Mouse (Mus musculus) urinary bladder, postnatal 14 days (tissue): ENCODE measurements around the gene Ptpra.
"Not testable (repeated sequence)": the region's sequence is repeated elsewhere in the genome, so short reads cannot be mapped to it uniquely, and the experiment has no call there.

Source experiments
- DNase-seq: peaks from one replicate; pipeline ENCODE4 v3.0.0; 2021; ENCODE audit warnings: low spot score

Ptpra gene

DNA sequence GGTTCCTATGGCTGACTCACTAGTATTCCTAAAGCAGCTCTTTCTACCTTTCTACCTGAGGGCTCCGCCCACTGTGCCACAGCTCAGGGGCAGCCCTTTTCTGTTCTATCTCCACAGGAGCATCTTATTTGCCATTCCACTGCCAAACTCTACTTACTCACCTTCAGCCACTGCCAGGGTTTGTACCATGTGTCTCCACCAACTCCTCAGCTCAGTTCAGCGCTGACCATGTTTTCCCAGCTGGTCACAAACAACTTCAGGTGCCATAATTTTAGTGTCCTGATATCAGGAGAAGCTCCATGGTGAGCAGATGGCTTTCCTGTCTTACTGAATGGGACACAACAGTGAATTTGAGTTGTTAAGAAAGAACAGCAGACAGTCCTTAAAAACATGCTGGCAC is 107.4 kb downstream of the Ptpra start:
- no peak for DNase-seq

DNA sequence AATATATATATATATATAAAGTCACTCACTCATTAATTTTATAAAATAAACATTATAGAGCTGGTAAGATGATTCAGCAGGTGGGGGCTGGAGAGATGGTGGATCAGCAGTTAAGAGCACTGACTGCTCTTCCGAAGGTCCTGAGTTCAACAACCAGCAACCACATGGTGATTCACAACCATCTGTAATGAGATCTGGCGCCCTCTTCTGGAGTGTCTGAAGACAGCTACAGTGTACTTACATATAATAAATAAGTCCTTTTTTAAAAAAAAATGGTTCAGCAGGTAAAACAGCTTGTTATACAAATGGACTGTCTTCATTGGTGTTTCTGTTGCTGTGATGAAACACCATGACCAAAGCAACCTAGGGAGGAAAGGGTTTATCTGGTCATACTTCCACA is 107.9 kb downstream of the Ptpra start:
- no peak for DNase-seq

DNA sequence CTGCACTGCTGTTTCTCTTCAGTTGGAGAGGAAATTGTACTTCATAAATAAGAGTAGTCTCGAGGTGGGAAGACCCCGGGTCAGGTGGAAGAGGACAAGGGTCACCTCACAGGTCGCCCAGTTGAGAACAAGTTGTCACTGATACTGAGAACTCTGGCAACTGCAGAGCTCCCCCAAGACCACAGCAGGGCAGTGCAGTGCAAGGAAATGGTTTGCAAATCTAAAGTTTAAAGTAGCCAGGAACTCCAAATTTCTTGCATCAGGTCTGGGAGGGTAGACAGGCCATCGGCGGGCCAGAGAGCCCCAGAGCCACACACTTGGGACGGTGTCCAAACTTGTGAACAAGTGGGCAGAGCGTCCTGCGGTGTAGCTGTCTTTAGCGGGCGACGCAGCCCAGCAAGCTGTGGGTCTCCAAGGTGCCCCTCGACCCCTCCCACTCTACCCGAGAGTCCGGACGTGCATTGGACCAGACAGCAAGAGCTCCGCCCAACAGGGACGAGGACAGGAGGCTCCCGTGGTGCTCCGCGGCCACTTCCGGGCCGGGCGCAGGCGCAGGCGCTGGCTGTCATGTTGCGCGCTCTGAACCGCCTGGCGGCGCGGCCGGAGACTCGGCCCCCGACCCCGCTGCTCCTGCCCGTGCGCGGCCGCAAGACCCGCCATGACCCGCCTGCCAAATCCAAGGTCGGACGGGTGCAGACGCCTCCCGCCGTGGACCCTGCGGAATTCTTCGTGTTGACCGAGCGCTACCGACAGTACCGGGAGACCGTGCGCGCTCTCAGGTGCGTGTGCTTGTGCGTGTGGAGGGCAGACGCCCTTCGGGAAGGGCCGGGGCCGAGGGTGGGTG is 113.4 kb downstream of the Ptpra start, which contains the start of gene Mrps26:
Gene Mrps26 (plus strand): TSS at position 531 of the 844 bp plus-strand sequence.
- peak; percentile 93 for DNase-seq

DNA sequence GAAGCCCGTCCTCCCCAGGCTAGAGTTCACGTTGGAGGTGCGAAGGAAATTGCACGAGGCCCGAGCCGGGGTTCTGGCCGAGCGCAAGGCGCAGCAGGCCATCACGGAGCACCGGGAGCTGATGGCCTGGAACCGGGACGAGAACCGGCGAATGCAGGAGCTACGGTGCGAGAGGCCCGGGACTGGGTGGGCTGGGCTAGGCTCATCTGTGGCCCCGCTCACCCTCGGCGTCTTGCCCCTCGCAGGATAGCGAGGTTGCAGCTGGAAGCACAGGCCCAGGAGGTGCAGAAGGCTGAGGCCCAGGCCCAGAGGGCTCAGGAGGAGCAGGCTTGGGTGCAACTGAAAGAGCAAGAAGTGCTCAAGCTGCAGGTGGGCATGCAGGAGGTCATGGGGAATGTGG is 114.0 kb downstream of the Ptpra start:
- no peak for DNase-seq

DNA sequence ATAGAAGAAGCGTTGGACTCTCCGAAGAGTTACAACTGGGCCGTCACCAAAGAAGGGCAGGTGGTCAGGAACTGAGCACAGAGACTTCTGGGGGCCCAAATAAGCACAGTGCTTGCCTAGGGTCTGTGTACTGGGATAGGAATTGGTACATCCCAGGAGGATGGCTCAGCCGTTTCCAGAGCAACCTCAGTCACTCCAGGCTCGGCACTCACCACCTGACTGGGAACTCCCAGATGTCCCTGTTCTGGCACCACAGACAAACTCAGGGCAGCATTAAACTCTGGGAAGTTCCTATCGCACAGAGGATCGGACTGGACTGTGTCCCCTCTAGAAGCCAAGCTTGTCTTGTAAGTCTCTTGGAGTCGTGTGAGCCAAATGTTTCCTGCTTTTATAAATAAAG is 114.9 kb downstream of the Ptpra start:
- no peak for DNase-seq

DNA sequence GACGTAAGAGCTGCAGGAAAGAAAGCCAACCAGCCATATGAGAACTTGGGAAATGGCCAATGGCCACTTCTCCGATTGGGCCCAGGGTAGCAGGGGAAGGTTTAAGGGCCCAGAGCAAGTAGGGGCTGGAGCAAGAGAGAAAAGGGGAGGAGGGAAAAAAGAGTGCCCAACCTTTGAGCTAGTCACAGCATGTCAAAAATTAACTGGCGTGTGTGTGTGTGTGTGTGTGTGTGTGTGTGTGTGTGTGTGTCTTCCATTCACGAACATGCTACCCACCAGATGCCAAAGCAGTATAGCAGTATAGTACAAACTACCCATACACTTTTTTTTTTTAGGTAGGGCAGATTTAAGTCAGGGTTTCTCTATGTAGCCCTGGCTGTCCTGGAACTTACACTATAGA is 118.8 kb downstream of the Ptpra start:
- no peak for DNase-seq

DNA sequence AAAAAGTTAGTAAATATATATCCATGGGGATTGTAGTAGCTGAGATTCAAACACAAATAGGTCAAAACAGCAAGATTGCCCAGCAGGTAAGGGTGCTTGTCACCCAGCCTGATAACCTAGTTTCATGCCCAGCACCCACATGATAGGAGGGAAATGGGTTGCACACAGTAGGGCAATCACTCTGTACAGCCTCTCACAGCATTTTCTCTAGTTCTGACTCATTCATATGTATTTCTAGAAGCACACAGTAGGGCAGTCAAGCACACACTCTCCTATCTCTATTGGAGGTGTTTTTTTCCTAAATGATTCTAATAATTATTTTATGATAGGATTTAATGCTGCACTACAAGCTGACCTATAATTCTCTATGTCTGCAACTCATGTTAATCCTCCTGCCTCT is 119.8 kb downstream of the Ptpra start:
- no peak for DNase-seq

DNA sequence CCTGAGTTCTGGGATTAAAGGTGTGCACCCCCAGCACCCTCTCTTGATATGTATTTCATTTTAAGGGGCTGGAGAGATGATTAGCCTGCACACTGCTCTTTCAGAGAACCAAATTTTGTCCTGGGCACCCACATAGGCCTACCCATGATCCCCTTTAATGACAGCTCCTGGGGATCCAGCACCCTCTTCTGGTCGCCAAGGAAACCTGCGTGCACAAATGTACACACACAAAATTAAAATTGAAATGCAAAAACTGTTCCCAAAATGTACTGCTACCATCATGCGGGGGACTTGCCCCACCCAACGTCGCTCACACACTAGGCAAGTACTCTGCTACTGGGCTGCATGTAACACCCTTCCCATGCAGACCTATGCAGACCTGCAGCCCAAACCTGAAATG is 124.9 kb downstream of the Ptpra start:
- no peak for DNase-seq

DNA sequence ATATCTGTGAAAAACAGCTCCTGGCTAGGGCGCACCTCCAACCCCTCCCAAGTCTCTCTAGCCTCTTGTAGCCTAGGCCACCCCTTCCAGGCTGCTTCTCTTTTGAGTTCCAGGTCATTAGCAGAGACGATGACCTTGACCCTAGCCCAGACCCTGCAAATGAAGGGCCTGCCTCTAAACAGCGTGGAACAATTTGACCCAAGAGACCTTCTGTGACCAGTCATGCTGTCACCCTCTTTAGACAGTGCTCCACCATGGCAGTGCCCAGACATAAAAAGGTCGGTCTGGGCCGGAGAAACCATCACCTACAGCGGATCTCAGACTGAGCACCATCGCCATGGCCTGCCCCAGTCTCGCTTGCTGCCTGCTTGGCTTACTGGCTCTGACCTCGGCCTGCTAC is 125.8 kb downstream of the Ptpra start, which contains the start of gene Oxt:
Gene Oxt (plus strand): TSS at position 301 of the 400 bp plus-strand sequence.
- DNase-seq = no peak

DNA sequence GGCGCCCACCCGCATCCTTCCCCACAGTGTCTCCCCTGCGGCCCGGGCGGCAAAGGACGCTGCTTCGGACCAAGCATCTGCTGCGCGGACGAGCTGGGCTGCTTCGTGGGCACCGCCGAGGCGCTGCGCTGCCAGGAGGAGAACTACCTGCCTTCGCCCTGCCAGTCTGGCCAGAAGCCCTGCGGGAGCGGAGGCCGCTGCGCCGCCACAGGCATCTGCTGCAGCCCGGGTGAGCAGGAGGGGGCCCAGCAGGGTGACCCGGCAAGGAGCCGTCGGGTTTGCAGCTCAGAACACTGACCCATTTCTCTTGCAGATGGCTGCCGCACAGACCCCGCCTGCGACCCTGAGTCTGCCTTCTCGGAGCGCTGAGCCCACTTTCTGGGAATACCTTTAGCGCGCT is 126.5 kb downstream of the Ptpra start:
- not testable (repeated sequence) for DNase-seq

DNA sequence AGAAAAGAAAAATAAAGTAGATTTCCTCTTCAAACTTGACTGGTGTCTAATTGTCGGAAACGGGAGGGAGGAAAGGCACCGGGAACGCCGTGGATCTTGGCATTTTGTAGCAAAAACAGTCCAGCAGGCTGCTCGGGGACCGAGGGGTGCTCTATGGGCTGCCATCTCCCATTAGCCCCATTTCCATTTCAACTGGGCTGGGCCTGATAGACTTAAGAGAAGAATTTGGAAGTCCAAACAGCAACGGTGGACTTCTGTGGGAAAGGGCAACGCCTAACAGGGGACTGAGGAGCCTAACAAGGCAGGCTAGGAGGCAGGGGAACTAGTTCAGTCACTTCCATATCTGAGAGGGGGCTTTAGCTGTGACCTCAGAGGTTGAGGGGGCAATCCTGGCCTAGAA is 126.9 kb downstream of the Ptpra start:
- no peak for DNase-seq

DNA sequence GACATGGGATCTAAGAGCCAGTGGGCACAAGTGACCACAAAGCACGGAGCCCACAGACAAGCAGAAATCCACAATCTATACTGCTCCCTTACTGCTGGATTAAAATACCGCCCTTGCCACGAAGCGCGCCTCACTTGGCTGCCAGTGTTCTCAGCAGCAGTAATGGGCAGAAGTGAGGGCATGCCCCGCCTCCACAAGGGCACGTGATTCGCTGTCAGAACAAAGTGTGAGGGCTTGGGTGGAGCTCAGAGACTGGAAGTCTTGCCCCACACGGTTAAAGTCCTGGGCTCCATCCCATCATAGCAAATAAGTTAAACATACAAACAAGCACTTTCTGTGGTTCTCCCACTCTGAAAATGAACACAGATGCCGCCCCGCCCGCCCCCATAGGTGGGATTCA is 127.6 kb downstream of the Ptpra start:
- DNase-seq = peak; percentile 53

DNA sequence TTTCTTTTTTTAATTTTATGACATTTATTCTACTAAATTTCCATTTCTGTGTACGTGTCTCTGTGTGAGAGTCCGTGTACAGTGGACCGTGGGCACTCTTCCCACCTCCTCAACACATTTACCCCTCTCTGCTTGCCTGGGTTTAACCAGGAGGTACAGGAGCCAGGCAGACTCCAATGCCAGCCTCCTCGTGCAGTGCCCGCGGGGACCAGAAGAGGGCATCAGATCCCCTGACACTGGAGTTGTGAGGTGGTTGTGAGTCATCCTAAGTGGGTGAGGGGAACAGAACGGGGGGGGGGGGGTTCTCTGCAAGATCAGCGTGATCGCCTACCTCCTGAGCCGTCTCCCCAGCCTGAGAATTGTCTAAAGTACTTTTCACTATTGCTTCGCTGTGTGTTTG is 128.1 kb downstream of the Ptpra start:
- peak; percentile 70 for DNase-seq

DNA sequence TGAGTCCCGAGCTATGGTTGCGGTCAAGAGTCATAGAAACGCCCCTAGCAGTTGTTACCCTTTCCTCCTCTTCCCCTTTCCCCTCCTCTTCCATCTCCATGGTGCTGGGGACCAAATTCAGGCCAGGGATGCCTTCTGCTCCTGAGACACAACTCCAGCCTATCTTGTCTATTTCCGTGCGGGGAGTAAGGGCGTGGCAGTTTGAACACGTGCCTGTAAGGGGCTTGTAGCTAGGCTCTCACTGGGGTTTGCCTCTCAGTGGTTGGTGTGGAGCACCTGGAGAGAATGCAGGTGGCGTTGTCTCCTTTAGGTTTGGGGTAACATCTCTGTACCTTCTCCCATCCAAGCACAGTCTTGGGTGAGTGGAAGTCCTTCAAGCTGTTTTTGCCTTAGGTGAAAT is 129.7 kb downstream of the Ptpra start:
- no peak for DNase-seq

DNA sequence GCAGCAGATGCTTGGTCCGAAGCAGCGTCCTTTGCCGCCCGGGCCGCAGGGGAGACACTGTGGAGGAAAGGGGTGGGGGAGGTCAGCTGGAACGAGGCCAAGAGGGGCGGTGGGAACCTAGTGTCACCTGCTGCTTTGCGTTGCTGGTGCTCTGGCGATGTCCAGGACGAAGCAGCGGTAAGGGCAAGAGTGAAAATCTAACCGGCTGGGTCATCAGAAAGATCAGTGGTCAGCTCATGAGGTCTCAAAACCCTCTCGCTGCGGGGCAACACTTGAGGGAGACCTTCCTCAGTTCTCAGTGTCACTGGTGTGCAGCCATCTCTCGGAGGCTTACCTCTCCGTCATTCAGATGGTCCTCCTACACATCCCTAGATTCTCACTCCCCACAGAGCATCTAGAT is 131.1 kb downstream of the Ptpra start:
- no peak for DNase-seq

DNA sequence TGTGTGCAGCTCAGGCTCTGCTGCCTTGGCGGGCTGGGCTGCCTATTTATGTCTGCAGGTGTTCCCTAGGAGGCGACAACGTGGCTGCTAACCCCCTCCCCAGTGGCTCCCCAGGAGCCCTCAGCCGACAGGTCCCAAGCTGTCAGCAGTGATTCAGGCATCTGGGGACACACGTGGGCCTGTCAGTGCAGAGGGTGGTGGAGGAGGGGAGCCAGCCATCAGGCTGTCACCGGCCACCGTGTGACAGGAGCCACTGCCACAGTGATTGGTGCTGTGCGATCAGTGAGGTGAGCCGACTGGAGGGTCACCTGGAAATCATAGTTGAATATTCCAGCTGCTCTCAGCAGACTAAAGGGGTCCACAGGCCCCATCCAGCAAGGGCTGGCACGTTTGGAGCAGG is 132.5 kb downstream of the Ptpra start, which contains the start of gene Avp:
Gene Avp (minus strand): TSS at position 3 of the 400 bp plus-strand sequence.
- DNase-seq = no peak

DNA sequence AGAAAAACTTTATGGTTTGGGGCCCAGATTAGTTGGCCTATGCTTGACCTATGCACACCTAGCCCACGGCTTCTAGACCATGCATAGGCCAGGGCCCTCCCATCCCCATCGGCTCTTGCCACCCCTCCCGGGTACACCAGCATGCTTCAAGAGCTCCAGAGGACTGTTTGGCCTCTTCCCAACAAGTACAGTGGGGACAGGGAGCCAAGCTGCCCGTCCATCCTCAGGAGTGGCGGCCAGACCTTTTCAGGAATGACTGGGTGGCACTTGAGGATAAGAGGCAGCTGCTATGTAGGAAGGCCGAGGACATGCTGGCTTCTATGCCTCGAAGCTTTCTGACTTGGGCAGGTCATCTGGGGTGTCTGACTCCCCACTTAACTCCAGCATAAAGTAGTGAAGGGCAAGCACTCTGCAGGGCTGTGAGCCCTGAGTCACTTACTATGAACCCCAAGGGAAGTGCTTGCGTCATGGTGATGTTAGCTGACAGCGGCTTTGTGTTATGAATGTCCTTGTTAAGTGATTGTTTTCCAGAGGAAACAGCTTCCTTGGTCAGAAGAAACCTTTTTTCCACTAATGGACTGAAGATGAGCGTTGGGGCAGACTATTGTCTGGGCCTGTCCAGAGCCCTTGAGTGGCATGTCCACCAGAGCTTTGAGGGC is 134.0 kb downstream of the Ptpra start:
- DNase-seq = no peak

DNA sequence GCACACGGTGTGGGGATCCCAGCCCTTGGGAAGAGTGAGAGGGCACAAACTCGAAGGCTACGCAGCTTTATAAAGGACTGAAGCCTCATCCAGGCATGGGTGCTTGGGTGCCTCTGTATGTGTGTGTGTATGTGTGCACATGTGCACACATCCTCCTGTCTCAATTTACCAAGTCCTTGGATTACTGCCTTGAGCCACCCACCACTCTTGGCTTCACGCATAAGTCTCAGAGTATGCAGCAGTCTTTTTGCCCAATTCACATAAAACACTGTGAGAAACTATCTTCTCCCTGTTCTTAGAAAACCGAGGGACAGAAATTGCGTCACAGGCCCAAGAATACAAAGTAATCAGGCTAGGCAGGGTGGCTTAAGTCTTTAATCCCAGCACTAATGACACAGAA is 135.9 kb downstream of the Ptpra start:
- DNase-seq = no peak

DNA sequence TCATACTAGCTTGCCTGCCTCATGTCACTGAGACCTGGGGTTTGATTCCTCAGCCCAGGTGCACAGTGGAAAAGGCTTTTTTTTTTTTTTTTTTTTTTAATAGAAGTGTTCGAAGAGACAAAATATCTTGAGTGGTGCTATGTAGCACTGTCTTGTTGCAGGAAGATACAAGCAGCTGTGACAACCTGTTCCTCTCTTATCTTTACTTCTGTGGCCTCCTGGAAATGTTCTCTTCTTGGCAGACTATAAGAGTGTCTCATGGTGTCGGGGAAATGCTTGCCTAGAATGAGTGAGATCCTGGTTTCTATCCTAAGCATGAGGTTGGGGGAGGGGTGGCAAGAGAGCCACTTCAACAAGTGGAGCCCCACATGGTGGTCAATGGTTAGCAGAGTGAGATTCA is 138.3 kb downstream of the Ptpra start:
- DNase-seq = no peak

DNA sequence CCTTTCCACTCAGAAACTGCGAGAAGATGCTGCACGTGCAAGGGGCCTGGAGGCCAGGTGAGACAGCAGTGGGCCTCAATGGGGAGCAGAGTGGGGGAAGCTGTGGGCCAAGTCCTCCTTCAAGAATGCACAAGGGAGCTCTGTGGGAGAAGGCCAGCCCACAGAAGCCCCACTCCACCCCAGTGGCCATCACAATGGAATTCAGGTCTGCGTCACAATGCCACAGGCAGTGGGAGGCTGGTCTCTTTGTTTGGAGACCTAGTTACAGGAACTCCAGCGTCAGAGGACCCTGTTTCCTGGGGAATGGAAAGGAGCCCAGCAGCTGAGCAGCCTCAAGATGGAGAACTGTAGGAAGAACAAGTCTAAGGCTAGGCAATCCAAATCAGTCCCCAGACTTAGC is 139.1 kb downstream of the Ptpra start:
- no peak for DNase-seq

DNA sequence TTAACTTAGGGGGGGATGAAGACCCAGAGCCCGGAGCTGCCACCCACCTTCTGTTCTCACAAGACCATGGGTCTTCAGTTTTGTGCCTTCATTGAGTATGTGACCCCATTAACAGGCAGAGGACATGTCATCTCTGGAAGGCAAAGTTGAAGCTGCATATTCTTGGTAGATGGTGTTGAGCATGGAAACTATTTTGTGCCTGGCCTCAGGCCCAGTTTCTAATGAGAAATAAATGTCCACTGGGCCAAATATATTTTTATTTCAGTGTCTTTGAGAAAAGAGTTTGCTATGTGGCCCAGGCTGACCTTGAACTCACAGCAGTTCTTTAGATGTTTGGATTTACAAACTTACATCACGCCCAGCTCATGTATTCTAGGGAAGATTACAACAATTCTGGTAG is 139.7 kb downstream of the Ptpra start:
- DNase-seq = no peak

DNA sequence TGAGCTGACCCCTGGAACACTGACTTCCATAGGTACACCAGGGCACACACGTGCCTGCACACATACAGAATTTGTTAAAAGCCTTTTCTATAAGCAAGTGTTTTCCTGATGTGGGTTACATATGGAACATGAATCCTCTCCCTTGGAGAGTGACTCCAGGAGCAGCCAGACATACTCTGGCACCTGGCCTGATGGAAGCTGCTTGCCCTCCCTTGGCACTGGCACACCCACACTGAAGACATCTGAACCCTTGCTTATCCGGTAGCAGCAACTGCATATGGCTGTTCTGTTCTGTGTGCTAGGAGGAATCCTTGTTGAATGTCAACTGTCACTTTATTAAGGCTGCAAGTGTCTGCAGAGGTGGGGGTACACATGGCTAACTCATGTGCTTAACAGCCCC is 140.9 kb downstream of the Ptpra start:
- no peak for DNase-seq

DNA sequence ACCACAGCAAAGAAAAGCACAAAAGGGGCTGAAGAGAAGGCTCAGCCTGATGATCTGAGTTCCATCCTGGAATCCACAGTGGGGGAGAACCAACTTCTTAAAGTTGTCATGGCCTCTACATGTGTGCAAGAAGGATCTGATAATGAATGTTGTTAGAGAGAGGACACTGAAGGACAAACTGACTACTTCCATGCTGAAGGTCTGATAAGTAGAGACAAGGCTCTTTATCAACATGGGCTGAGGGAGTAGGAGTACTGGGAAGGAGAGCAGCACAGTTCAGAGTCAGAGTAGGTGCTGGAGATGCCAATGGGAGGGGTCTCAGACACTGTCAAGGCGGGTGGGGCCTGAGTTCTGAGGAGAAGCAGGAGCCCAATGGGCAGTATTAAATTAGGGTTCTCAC is 145.5 kb downstream of the Ptpra start:
- no peak for DNase-seq

DNA sequence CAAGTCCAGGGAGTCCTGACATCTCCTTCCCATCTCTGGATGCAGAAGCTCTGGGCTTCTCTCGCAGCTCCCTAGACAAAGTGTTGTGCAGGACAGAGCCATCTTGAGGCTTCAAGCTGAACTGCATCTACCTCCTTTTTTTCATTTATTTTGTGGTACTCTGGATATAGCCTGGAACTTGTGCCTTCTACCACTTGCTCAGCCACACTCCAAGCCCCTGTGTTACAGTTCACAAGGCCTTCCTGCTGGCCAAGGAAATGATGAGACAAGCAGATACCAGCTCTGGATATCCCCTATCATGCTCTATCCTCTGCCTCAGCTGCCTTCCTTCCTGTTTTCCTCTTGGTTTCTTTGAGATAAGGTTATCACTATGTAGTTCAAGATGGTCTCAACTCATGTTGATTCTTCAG is 147.5 kb downstream of the Ptpra start:
- DNase-seq = no peak
